Mouse (Mus musculus) MEL (cell line): ENCODE measurements at regions not wholly inside any gene's neighbourhood (a gene's known extent, or its start where the extent isn't known, plus 50 kb on each side); places are given as distances from the start of the nearest gene placed in this dataset.

Experiments used
- DNase-seq: peaks from one replicate; pipeline ENCODE4 v3.0.0; 2011; ENCODE audit warnings: low read depth, low spot score
- H3K27ac ChIP-seq: 2 replicates; pipeline ENCODE4 v1.5.1; 2012; ENCODE audit warnings: low read depth, mild to moderate bottlenecking, control low read depth, low read length, moderate library complexity; ENCODE audit not compliant: control insufficient read depth
- H3K27me3 ChIP-seq, 2 experiments: fragments of 150-350 bp in 1 of 2; sonication (generic) in 1 of 2; 2 replicates each; pipeline ENCODE4 v1.6.1; 2012; ENCODE audit warnings: low read length in 2 of 2, mild to moderate bottlenecking in 2 of 2, improper control_type of control experiment in 1 of 2, moderate library complexity in 1 of 2; ENCODE audit not compliant: insufficient read depth in 2 of 2, control insufficient read depth in 1 of 2
- H3K36me3 ChIP-seq, 2 experiments: 2 replicates each; pipeline ENCODE4 v1.6.1; 2012 to 2014; ENCODE audit warnings: low read length in 2 of 2, improper control_type of control experiment in 1 of 2, inconsistent platforms in 1 of 2, mild to moderate bottlenecking in 1 of 2; ENCODE audit not compliant: insufficient read depth in 2 of 2, control insufficient read depth in 1 of 2
- H3K4me1 ChIP-seq, 2 experiments: fragments of 150-350 bp in 1 of 2; sonication (generic) in 1 of 2; 2 replicates each; pipeline ENCODE4 v1.6.1; 2012; ENCODE audit warnings: low read length in 2 of 2, improper control_type of control experiment in 1 of 2, mild to moderate bottlenecking in 1 of 2; ENCODE audit not compliant: insufficient read depth in 2 of 2, control insufficient read depth in 1 of 2
- H3K4me3 ChIP-seq, 2 experiments: fragments of 150-350 bp in 1 of 2; sonication (generic) in 1 of 2; 2 replicates each; pipeline ENCODE4 v1.5.1; 2012; ENCODE audit warnings: low read depth in 2 of 2, low read length in 2 of 2, mild to moderate bottlenecking in 2 of 2, moderate library complexity in 2 of 2, control low read depth in 1 of 2, improper control_type of control experiment in 1 of 2; ENCODE audit not compliant: control insufficient read depth in 1 of 2, insufficient read depth in 1 of 2
- H3K79me2 ChIP-seq: 2 replicates; pipeline ENCODE4 v1.6.1; 2012; ENCODE audit warnings: mild to moderate bottlenecking, low read length, moderate library complexity; ENCODE audit not compliant: control insufficient read depth, poor library complexity, insufficient read depth
- H3K9ac ChIP-seq: 2 replicates; pipeline ENCODE4 v1.6.1; 2012; ENCODE audit warnings: low read depth, mild to moderate bottlenecking, control low read depth, low read length, moderate library complexity; ENCODE audit not compliant: control insufficient read depth, poor library complexity, severe bottlenecking
- H3K9me3 ChIP-seq: fragments of 150-350 bp; sonication (generic); replicated peaks from 2 replicates; pipeline ENCODE4 v1.6.1; 2012; ENCODE audit warnings: mild to moderate bottlenecking, low read length, improper control_type of control experiment, moderate library complexity; ENCODE audit not compliant: insufficient read depth
- BHLHE40 ChIP-seq: IDR thresholded peaks from 2 replicates; pipeline ENCODE4 v1.6.1; 2012; ENCODE audit warnings: low read depth, mild to moderate bottlenecking, inconsistent platforms, low read length, improper control_type of control experiment, borderline replicate concordance
- CTCF ChIP-seq, 3 experiments: IDR thresholded peaks in 2 of 3; conservative IDR thresholded peaks in 1 of 3; 2 replicates each; pipeline ENCODE4 v1.5.1; 2011 to 2012; ENCODE audit warnings: low read length in 3 of 3, low read depth in 2 of 3, mild to moderate bottlenecking in 2 of 3, improper control_type of control experiment in 1 of 3, inconsistent platforms in 1 of 3, mixed read lengths in 1 of 3, moderate library complexity in 1 of 3; ENCODE audit not compliant: control insufficient read depth in 1 of 3, insufficient read depth in 1 of 3, poor library complexity in 1 of 3, severe bottlenecking in 1 of 3
- EP300 ChIP-seq, 2 experiments: IDR thresholded peaks; 2 replicates each; pipeline ENCODE4 v1.6.1; 2011; ENCODE audit warnings: improper control_type of control experiment in 2 of 2, low read length in 2 of 2, low read depth in 1 of 2, mild to moderate bottlenecking in 1 of 2
- ETS1 ChIP-seq: IDR thresholded peaks from 2 replicates; pipeline ENCODE4 v1.6.1; 2012; ENCODE audit warnings: low read depth, mild to moderate bottlenecking, inconsistent platforms, low read length, improper control_type of control experiment, moderate library complexity
- GABPA ChIP-seq: IDR thresholded peaks from 2 replicates; pipeline ENCODE4 v1.6.1; 2012; ENCODE audit warnings: low read depth, mild to moderate bottlenecking, inconsistent platforms, low read length, improper control_type of control experiment, moderate library complexity
- GATA1 ChIP-seq: IDR thresholded peaks from 2 replicates; pipeline ENCODE4 v1.6.1; 2011; ENCODE audit warnings: low read depth, low read length, improper control_type of control experiment
- HCFC1 ChIP-seq: IDR thresholded peaks from 2 replicates; pipeline ENCODE4 v1.6.1; 2012; ENCODE audit warnings: low read depth, mild to moderate bottlenecking, inconsistent platforms, low read length, improper control_type of control experiment, moderate library complexity
- JUND ChIP-seq: IDR thresholded peaks from 2 replicates; pipeline ENCODE4 v1.6.1; 2011; ENCODE audit warnings: low read depth, mild to moderate bottlenecking, improper control_type of control experiment, low read length
- MAFK ChIP-seq: IDR thresholded peaks from 2 replicates; pipeline ENCODE4 v1.6.1; 2011; ENCODE audit warnings: low read depth, mild to moderate bottlenecking, low read length, improper control_type of control experiment, borderline replicate concordance
- MAX ChIP-seq: IDR thresholded peaks from 2 replicates; pipeline ENCODE4 v1.6.1; 2011; ENCODE audit warnings: low read length, improper control_type of control experiment
- MAZ ChIP-seq: IDR thresholded peaks from 2 replicates; pipeline ENCODE4 v1.6.1; 2012; ENCODE audit warnings: low read depth, mild to moderate bottlenecking, inconsistent platforms, low read length, improper control_type of control experiment
- MEF2A ChIP-seq: IDR thresholded peaks from 2 replicates; pipeline ENCODE4 v1.6.1; 2014; ENCODE audit warnings: low read depth, mild to moderate bottlenecking, inconsistent platforms, low read length, improper control_type of control experiment; ENCODE audit not compliant: poor library complexity, insufficient replicate concordance, severe bottlenecking; ENCODE audit errors: extremely low read depth
- MXI1 ChIP-seq: IDR thresholded peaks from 2 replicates; pipeline ENCODE4 v1.6.1; 2011; ENCODE audit warnings: mild to moderate bottlenecking, low read depth, low read length, improper control_type of control experiment
- MYB ChIP-seq: IDR thresholded peaks from 2 replicates; pipeline ENCODE4 v1.6.1; 2011; ENCODE audit warnings: mild to moderate bottlenecking, low read depth, low read length, improper control_type of control experiment
- MYC ChIP-seq: IDR thresholded peaks from 2 replicates; pipeline ENCODE4 v1.6.1; 2011; ENCODE audit warnings: low read depth, mild to moderate bottlenecking, low read length, improper control_type of control experiment, moderate library complexity
- NELFE ChIP-seq: IDR thresholded peaks from 2 replicates; pipeline ENCODE4 v1.6.1; 2011; ENCODE audit warnings: low read depth, low read length, improper control_type of control experiment
- POLR2A ChIP-seq, 2 experiments: IDR thresholded peaks; 2 replicates each; pipeline ENCODE4 v1.6.1; 2011 to 2012; ENCODE audit warnings: low read length in 2 of 2, mild to moderate bottlenecking in 2 of 2, control low read depth in 1 of 2, improper control_type of control experiment in 1 of 2, low read depth in 1 of 2, moderate library complexity in 1 of 2; ENCODE audit not compliant: control insufficient read depth in 1 of 2, insufficient read depth in 1 of 2, poor library complexity in 1 of 2
- POLR2AphosphoS2 ChIP-seq: IDR thresholded peaks from 2 replicates; pipeline ENCODE4 v1.6.1; 2011; ENCODE audit warnings: low read length, improper control_type of control experiment
- RAD21 ChIP-seq: IDR thresholded peaks from 2 replicates; pipeline ENCODE4 v1.6.1; 2011; ENCODE audit warnings: mild to moderate bottlenecking, low read depth, low read length, improper control_type of control experiment
- RCOR1 ChIP-seq: IDR thresholded peaks from 2 replicates; pipeline ENCODE4 v1.6.1; 2012; ENCODE audit warnings: low read depth, mild to moderate bottlenecking, inconsistent platforms, low read length, improper control_type of control experiment
- SIN3A ChIP-seq: IDR thresholded peaks from 2 replicates; pipeline ENCODE4 v1.6.1; 2012; ENCODE audit warnings: low read length, improper control_type of control experiment, inconsistent platforms
- SMC3 ChIP-seq: IDR thresholded peaks from 2 replicates; pipeline ENCODE4 v1.6.1; 2011; ENCODE audit warnings: low read depth, low read length, improper control_type of control experiment
- TAL1 ChIP-seq: IDR thresholded peaks from 2 replicates; pipeline ENCODE4 v1.6.1; 2012; ENCODE audit warnings: mild to moderate bottlenecking, inconsistent platforms, low read length, moderate library complexity, mixed read lengths
- TBP ChIP-seq: IDR thresholded peaks from 2 replicates; pipeline ENCODE4 v1.8.0; 2011; ENCODE audit warnings: low read depth, low read length, improper control_type of control experiment
- TCF12 ChIP-seq: IDR thresholded peaks from 2 replicates; pipeline ENCODE4 v1.6.1; 2014; ENCODE audit warnings: low read depth, mild to moderate bottlenecking, inconsistent platforms, low read length, improper control_type of control experiment, moderate library complexity
- USF1 ChIP-seq: IDR thresholded peaks from 2 replicates; pipeline ENCODE4 v1.6.1; 2014; ENCODE audit warnings: low read depth, mild to moderate bottlenecking, inconsistent platforms, low read length, improper control_type of control experiment, moderate library complexity
- ZC3H11A ChIP-seq: IDR thresholded peaks from 2 replicates; pipeline ENCODE4 v1.6.1; 2012; ENCODE audit warnings: low read depth, mild to moderate bottlenecking, inconsistent platforms, low read length, improper control_type of control experiment
- ZMIZ1 ChIP-seq: IDR thresholded peaks from 2 replicates; pipeline ENCODE4 v1.6.1; 2012; ENCODE audit warnings: low read depth, mild to moderate bottlenecking, inconsistent platforms, low read length, improper control_type of control experiment, moderate library complexity
- ZNF384 ChIP-seq: IDR thresholded peaks from 2 replicates; pipeline ENCODE4 v1.6.1; 2012; ENCODE audit warnings: low read depth, mild to moderate bottlenecking, inconsistent platforms, low read length, improper control_type of control experiment

- peak; percentile 47 for DNase-seq
- Histone ChIP-seq H3K9ac (peak overlapping the region; percentile 37), H3K4me1 (peaks cover 7 to 18% of the 10 kb centered on the region in 2 experiments), H3K27ac (peak overlapping the region; percentile 70), H3K4me3 (peak overlapping the region; percentile 37 to 63), H3K36me3 (peaks cover 0 to 16% of the 10 kb centered on the region in 2 experiments; a peak in 2 of 4 replicates), H3K27me3 (no peaks in the 10 kb centered on the region), H3K79me2 (no peaks in the 10 kb centered on the region), H3K9me3 (no peaks in the 10 kb centered on the region)
- TF ChIP-seq NELFE (no peak), EP300 (IDR thresholded peaks at IDR 0.05; ENCODE audit: low read depth in 1 of 2, low read length in 2 of 2) (0 out of 4 replicates have a peak, but pooled peaks of 1 of the 2 experiments have one; percentile 18), TCF12 (peak; percentile 15; the same call in 1 of the 2 replicates), GABPA (no peak), USF1 (no peak), ETS1 (peak; percentile 47; the same call in 1 of the 2 replicates)
Observed at GRCm38 (mm10) chr3:41483582-41483981, 71.9 kb upstream of the Jade1 start.

- H3K27ac ChIP-seq: peak overlapping the region; percentile 70
- H3K9me3 ChIP-seq: no peaks in the 10 kb centered on the region
- H3K4me3 ChIP-seq: peak overlapping the region; percentile 37 to 63
- TF ChIP-seq SMC3 (no peak), MAX (no peak; the same call in 1 of the 2 replicates), TAL1 (peak; percentile 78), MYC (peak; percentile 66; the same call in 1 of the 2 replicates), MYB (peak; percentile 65), GATA1 (peak; percentile 91), RCOR1 (peak; percentile 67; the same call in 1 of the 2 replicates), BHLHE40 (no peak), POLR2AphosphoS2 (no peak; the same call in 1 of the 2 replicates), POLR2A (IDR thresholded peaks at IDR 0.05; ENCODE audit: control insufficient read depth in 1 of 2, insufficient read depth in 1 of 2, low read depth in 1 of 2, low read length in 2 of 2, poor library complexity in 1 of 2) (no peak; a peak in 1 of 4 replicates), TCF12 (peak; percentile 87), MAFK (peak; percentile 51; the same call in 1 of the 2 replicates), ZMIZ1 (peak; percentile 55), ZNF384 (peak; percentile 7; the same call in 1 of the 2 replicates), RAD21 (no peak), TBP (0 out of 2 replicates have a peak, but pooled peaks have one; percentile 33), ZC3H11A (no peak), SIN3A (peak; percentile 81), MXI1 (peak; percentile 82), JUND (no peak), EP300 (IDR thresholded peaks at IDR 0.05; ENCODE audit: low read depth in 1 of 2, low read length in 2 of 2) (peak; percentile 87 to 90), ETS1 (peak; percentile 92), CTCF (IDR thresholded peaks at IDR 0.05 in 2 of 3, conservative IDR thresholded peaks at IDR 0.05 in 1 of 3; ENCODE audit: control insufficient read depth in 1 of 3, insufficient read depth in 1 of 3, low read depth in 2 of 3, low read length in 3 of 3, poor library complexity in 1 of 3, severe bottlenecking in 1 of 3) (no peak), HCFC1 (peak; percentile 64), MAZ (0 out of 2 replicates have a peak, but pooled peaks have one; percentile 8), MEF2A (peak; percentile 57; the same call in 1 of the 2 replicates), GABPA (no peak)
- peak; percentile 78 for DNase-seq
- peaks cover 7 to 18% of the 10 kb centered on the region in 2 experiments for H3K4me1 ChIP-seq
- H3K9ac ChIP-seq: peak overlapping the region; percentile 44
- no peaks in the 10 kb centered on the region for H3K27me3 ChIP-seq
- peaks cover 0 to 16% of the 10 kb centered on the region in 2 experiments; a peak in 2 of 4 replicates for H3K36me3 ChIP-seq
- H3K79me2 ChIP-seq: no peaks in the 10 kb centered on the region
Observed at GRCm38 (mm10) chr3:41482881-41483494, 72.5 kb upstream of the Jade1 start.
